Mouse (Mus musculus): ENCODE measurements around the gene Lrrc61. TPM values are rescaled to one million over a fixed set of nuclear protein-coding genes. Genes with fewer than 3 reads are reported as not detected.
A peak's percentile ranks its signal among the peaks of the same experiment; 100 is the strongest.

Gene Lrrc61
- polyA plus RNA-seq, 1 experiment from 2014 or later: 11.9 TPM

DNA sequence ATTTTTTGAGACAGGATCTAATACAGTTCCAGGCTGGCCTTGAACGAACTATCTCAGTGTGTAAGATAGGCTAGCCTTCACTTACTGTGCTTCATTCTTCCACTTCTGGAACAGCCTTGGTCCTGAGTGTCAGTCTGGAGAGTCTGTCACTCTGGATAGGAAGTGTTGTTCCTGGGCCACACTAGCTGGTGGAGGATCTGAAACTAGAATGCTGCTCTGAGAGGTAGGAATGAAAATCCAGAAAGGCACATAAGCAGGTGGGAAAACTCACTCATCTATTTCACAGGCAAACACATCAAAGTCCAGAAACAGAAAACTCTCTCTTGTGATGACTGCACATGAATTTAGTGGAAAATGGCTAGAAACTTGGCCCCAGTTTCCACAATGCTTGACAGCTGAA lies 46.0 kb downstream of the Lrrc61 start:
- Histone ChIP-seq H3K36me3 (ENCODE audit: insufficient read depth, low read length) (peaks cover 36% of the 10 kb centered on the region), H3K27me3 (ENCODE audit: insufficient read depth, low read length) (no peaks in the 10 kb centered on the region), H3K27ac (peak overlapping the region; percentile 85; the same call in 1 of the 2 replicates), H3K4me3 (replicated peaks; ENCODE audit: low read depth, low read length) (no peak overlapping the region), H3K9me3 (replicated peaks; ENCODE audit: low read length) (peaks cover 4% of the 10 kb centered on the region), H3K9ac (ENCODE audit: low read depth, low read length) (no peak overlapping the region), H3K4me2 (ENCODE audit: low read length) (no peak overlapping the region), H3K4me1 (replicated peaks; ENCODE audit: insufficient read depth, low read length) (0 out of 2 replicates have a peak, but pooled peaks cover 6% of the 10 kb centered on the region)
- no peak for TF ChIP-seq CTCF (IDR thresholded peaks at IDR 0.05; ENCODE audit: low read depth)
- WGBS: 92% methylated on average over 1 of the region's 1 CpGs
- DNase-seq (ENCODE audit: low spot score) (no peak), ATAC-seq (replicated peaks; ENCODE audit: low FRiP score, low read depth) (no peak)

DNA sequence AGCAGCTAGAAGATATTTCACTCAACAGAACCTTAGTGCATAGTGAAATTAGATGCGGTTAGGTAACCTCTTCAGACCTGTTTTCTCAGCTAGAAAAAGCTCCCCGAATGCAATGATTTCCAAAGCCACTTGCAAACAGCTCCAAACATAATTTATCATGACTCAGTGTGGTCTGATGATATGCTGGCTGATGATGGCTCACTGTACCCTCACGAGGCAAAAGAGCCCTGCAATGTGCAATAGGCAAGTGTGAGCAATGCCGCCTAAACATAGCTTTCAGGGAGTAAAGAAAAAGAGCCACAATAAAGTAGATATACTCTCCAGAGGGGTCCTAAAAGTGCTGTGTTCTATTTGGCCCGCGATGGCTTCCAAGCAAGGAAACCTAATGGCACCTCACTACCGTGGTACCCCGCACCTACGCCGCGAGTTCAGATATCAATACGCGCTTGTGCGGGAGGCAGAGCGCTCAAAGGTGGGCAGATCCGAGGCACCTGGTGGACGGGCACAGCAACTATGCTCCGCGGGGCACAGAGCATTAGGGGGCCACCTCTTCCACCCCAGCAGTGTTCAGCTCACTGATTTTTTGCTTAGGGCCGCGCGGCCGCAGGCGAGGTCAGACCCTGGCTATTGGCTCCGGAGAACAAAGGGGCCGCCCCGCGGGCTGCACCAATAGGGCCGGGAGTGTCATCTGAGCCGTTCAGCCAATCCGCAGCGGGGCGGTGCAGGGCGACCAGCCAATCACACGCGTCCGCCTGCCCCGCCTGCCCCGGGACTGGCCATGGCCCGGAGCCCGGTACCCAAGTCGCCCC lies 46.9 kb downstream of the Lrrc61 start, which contains the start of gene Zfp775:
Zfp775 (plus strand) TSS at position 793 of the 809 bp plus-strand sequence.
- DNase-seq (ENCODE audit: low spot score): peak; percentile 98
- peak; percentile 19; the same call in 1 of the 2 replicates for TF ChIP-seq CTCF (IDR thresholded peaks at IDR 0.05; ENCODE audit: low read depth)
- Histone ChIP-seq H3K9me3 (replicated peaks; ENCODE audit: low read length) (peaks cover 4% of the 10 kb centered on the region), H3K9ac (ENCODE audit: low read depth, low read length) (peak within 1 kb of the TSS; percentile 70), H3K4me3 (replicated peaks; ENCODE audit: low read depth, low read length) (peak within 1 kb of the TSS; percentile 70), H3K36me3 (ENCODE audit: insufficient read depth, low read length) (peaks cover 27% of the 10 kb centered on the region), H3K27ac (peak within 1 kb of the TSS; percentile 85), H3K27me3 (ENCODE audit: insufficient read depth, low read length) (no peaks in the 10 kb centered on the region), H3K4me1 (replicated peaks; ENCODE audit: insufficient read depth, low read length) (0 out of 2 replicates have a peak, but pooled peaks cover 6% of the 10 kb centered on the region), H3K4me2 (ENCODE audit: low read length) (peak within 1 kb of the TSS; percentile 86)
- peak; percentile 99 for ATAC-seq (replicated peaks; ENCODE audit: low FRiP score, low read depth)
- 4% methylated on average over 42 of the region's 42 CpGs for WGBS

DNA sequence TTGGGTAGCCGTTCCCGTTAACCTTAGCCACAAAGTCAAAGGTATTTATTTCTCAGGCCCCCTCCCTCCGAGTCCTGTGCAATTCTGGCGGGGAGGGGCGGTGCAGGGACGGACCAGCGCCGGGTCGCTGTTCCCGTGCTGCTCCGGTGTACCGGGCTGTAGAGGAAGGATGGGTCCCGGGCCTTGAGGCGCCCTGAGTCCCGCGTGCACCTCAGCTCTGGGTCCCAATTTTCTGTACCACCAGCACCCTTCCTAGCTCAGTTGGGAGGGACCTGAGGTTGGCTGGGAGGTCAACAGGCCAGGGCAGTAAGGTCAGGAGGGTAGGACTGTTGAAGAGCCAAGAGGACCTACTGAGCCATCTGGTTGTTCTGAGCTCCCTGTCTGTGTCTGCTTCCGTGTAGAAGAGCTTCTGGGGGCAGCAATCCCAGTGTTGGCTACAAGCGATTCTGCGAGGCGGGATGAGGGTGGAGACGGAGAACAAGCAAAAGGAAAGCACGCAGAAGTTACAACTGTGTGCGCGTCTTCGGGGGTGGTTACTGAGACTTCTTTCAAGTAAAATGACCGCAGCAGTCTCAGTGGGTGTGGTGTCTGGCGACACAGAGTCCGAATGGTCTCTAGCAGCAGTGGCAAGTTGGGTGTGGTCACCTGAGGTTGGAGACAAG lies 47.6 kb downstream of the Lrrc61 start:
- peak overlapping the region; percentile 70 for H3K4me3 ChIP-seq (replicated peaks; ENCODE audit: low read depth, low read length)
- H3K27ac ChIP-seq: peak overlapping the region; percentile 74
- no peaks in the 10 kb centered on the region for H3K27me3 ChIP-seq (ENCODE audit: insufficient read depth, low read length)
- H3K4me2 ChIP-seq (ENCODE audit: low read length): peak overlapping the region; percentile 86
- peaks cover under 1% of the 10 kb centered on the region for H3K9me3 ChIP-seq (replicated peaks; ENCODE audit: low read length)
- H3K36me3 ChIP-seq (ENCODE audit: insufficient read depth, low read length): peaks cover 20% of the 10 kb centered on the region
- 0 out of 2 replicates have a peak, but pooled peaks cover 6% of the 10 kb centered on the region for H3K4me1 ChIP-seq (replicated peaks; ENCODE audit: insufficient read depth, low read length)
- DNase-seq (ENCODE audit: low spot score): peak; percentile 58
- WGBS: under 1% methylated on average over 28 of the region's 28 CpGs
- peak overlapping the region; percentile 70 for H3K9ac ChIP-seq (ENCODE audit: low read depth, low read length)
- TF ChIP-seq CTCF (IDR thresholded peaks at IDR 0.05; ENCODE audit: low read depth): no peak
- ATAC-seq (replicated peaks; ENCODE audit: low FRiP score, low read depth): no peak; the same call in 1 of the 2 replicates

DNA sequence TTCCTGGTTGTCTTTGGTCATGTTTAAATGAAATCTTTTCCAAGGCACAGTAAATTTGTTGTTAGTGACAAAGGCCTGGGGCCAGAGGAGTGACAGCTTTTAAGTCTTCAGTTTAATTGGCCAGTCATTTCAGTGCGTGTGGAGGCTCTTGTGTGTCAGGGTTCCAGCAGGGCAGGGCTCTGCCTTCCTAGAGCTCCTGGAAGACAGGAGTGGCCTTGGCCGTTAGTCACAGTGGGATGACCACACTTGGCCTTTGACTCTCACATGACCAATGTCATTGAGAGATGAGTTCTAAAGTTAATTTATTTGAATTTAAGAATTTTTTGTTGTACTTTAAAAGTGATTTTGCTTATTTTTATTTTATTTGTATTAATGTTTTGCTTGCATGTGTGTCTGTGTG lies 53.5 kb downstream of the Lrrc61 start:
- WGBS: 46% methylated on average over 2 of the region's 2 CpGs

DNA sequence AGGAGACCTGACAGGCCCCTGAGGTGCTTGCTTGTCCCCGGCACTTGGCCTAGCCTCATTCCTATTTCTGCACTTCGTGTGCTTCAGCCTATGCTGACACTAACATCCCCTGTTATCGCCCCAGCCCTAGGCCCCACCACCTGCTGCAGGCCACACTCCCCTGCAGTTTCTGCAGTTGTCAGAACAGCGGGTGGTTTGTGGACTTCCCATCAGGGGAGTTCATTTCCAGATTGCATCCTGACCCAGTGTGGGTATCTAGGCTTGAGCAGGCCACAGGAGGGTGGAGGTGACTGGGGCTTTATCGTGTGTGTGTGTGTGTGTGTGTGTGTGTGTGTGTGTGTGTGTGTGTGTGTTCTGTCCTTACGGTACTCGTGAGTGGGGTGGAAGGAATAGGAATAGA lies 54.9 kb downstream of the Lrrc61 start:
- H3K9me3 ChIP-seq (replicated peaks; ENCODE audit: low read length): no peaks in the 10 kb centered on the region
- 70% methylated on average over 7 of the region's 7 CpGs for WGBS

More for the DNA sequence above, 53.5 kb downstream of the Lrrc61 start:
- H3K4me1 ChIP-seq (replicated peaks; ENCODE audit: insufficient read depth, low read length): no peaks in the 10 kb centered on the region
- H3K4me3 ChIP-seq (replicated peaks; ENCODE audit: low read depth, low read length): no peak overlapping the region
- ATAC-seq (replicated peaks; ENCODE audit: low FRiP score, low read depth) (no peak), DNase-seq (ENCODE audit: low spot score) (no peak)
- H3K9me3 ChIP-seq (replicated peaks; ENCODE audit: low read length): no peaks in the 10 kb centered on the region
- no peak overlapping the region for H3K27ac ChIP-seq
- TF ChIP-seq CTCF (IDR thresholded peaks at IDR 0.05; ENCODE audit: low read depth): no peak
- H3K4me2 ChIP-seq (ENCODE audit: low read length): no peak overlapping the region
- H3K36me3 ChIP-seq (ENCODE audit: insufficient read depth, low read length): peaks cover 2% of the 10 kb centered on the region; the same call in 1 of the 2 replicates
- H3K9ac ChIP-seq (ENCODE audit: low read depth, low read length): no peak overlapping the region
- no peaks in the 10 kb centered on the region for H3K27me3 ChIP-seq (ENCODE audit: insufficient read depth, low read length)

DNA sequence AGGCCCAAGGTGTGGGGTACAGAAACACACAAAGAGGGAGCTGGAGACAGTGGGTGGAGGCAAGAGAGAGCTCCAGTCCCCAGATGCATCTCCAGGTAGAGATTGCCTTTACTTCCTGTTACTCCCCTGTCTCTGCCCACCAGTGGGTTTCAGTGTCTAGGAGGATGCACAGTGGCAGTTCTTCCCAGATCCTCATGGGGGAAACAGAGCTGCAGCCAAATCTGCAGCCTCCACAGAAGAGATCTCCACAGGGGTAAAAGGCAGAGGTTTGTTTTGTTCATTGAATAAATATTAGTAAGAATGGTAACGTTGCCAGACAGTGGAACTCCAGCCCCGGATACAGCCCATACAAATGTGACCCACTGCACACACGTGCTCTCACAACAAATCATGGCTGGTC lies 56.1 kb downstream of the Lrrc61 start:
- no peak overlapping the region for H3K4me3 ChIP-seq (replicated peaks; ENCODE audit: low read depth, low read length)

More for the DNA sequence above, 54.9 kb downstream of the Lrrc61 start:
- no peaks in the 10 kb centered on the region for H3K4me1 ChIP-seq (replicated peaks; ENCODE audit: insufficient read depth, low read length)
- peaks cover 13% of the 10 kb centered on the region; the same call in 1 of the 2 replicates for H3K36me3 ChIP-seq (ENCODE audit: insufficient read depth, low read length)
- ATAC-seq (replicated peaks; ENCODE audit: low FRiP score, low read depth) (no peak), DNase-seq (ENCODE audit: low spot score) (no peak)
- H3K9ac ChIP-seq (ENCODE audit: low read depth, low read length): no peak overlapping the region
- H3K27ac ChIP-seq: no peak overlapping the region
- H3K4me3 ChIP-seq (replicated peaks; ENCODE audit: low read depth, low read length): no peak overlapping the region
- no peak overlapping the region for H3K4me2 ChIP-seq (ENCODE audit: low read length)
- no peaks in the 10 kb centered on the region for H3K27me3 ChIP-seq (ENCODE audit: insufficient read depth, low read length)
- TF ChIP-seq CTCF (IDR thresholded peaks at IDR 0.05; ENCODE audit: low read depth): no peak

More for the DNA sequence above, 56.1 kb downstream of the Lrrc61 start:
- H3K27ac ChIP-seq: no peak overlapping the region
- no peaks in the 10 kb centered on the region for H3K9me3 ChIP-seq (replicated peaks; ENCODE audit: low read length)
- H3K4me2 ChIP-seq (ENCODE audit: low read length): no peak overlapping the region
- WGBS: 87% methylated on average over 3 of the region's 3 CpGs
- peak; percentile 19; the same call in 1 of the 2 replicates for TF ChIP-seq CTCF (IDR thresholded peaks at IDR 0.05; ENCODE audit: low read depth)
- DNase-seq (ENCODE audit: low spot score): no peak
- H3K4me1 ChIP-seq (replicated peaks; ENCODE audit: insufficient read depth, low read length): no peaks in the 10 kb centered on the region
- no peak for ATAC-seq (replicated peaks; ENCODE audit: low FRiP score, low read depth)
- H3K36me3 ChIP-seq (ENCODE audit: insufficient read depth, low read length): peaks cover 15% of the 10 kb centered on the region; the same call in 1 of the 2 replicates
- no peak overlapping the region for H3K9ac ChIP-seq (ENCODE audit: low read depth, low read length)
- no peaks in the 10 kb centered on the region for H3K27me3 ChIP-seq (ENCODE audit: insufficient read depth, low read length)

Data from kidney, postnatal 0 days (tissue).